Mouse (Mus musculus) kidney, postnatal 25 days (tissue): ENCODE results near the gene Arpc3.

Experiments used
- DNase-seq, 2 experiments: peaks; one replicate each; pipeline ENCODE4 v3.0.0; 2021; ENCODE audit warnings: mixed read lengths in 2 of 2

The Arpc3 gene

GRCm38 (mm10) chr5:122391786-122392180 lies at the start of gene Arpc3:
Arpc3 (plus strand) TSS chr5:122391878.
- DNase-seq = peak; percentile 93

GRCm38 (mm10) chr5:122342874-122343273 lies 48.8 kb upstream of the Arpc3 start:
- no peak for DNase-seq

DNA sequence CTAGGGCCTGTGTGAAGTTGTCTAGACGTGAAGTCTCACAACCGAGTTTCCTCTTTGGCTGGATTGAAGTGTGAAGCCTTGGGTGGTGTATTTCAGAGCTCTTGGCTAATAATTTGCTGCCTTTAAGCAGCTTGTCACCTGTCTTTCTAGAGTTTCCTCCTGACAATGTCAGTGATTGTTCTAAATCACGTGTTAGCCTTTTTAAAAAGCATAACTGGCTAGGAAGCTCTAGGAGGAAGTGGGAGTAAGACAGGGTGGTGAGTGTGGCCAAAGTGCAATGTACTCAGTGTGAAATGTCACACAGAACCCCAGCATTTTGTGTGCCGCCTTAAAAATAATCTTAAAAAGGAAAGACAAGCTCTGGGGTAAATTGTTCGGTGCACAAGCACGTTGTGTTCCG lies 47.9 kb upstream of the Arpc3 start:
- no peak for DNase-seq

DNA sequence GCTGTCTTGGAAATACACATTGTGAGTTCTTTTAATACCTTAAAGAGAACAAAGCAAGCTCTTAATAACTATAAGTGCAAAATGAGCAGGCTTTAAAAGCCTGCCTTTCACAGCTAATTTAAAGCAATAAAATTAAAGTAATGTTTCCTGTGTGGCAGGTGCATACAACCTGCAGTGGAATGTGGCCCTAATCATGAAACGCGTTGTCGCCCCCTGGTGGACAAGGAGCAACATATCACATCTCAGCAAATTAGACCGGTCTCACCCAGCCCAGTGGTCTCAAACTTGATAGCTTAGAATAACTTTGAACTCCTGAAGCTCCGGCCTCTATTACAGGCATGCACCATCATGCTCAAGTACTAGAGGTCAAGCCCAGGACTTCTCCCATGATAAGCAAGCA lies 47.4 kb upstream of the Arpc3 start:
- DNase-seq = peak; percentile 81 to 83

DNA sequence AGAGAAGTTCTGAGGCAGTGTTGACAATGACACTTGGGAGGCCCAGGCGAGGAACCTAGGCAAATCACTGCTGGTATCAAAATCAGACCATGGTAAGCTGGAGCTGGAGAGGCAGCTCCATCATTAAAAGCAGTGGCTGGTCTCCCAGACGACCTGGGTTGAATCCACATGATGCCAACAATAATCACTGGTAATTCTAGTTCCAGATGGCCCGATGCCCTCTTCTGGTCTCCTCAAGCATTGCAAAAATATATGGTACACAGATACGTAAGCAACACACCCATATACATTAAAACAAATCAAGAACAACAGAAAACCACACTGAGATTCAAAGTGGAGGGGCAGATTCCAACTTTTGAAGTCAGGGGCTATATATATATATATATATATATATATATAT lies 45.9 kb upstream of the Arpc3 start:
- DNase-seq = no peak

GRCm38 (mm10) chr5:122353807-122354491 lies 37.7 kb upstream of the Arpc3 start, which contains the start of the genes Rad9b and Vps29:
Rad9b (minus strand) TSS chr5:122354233.
Vps29 (plus strand) TSS chr5:122354369.
- DNase-seq = peak; percentile 99 to 100

DNA sequence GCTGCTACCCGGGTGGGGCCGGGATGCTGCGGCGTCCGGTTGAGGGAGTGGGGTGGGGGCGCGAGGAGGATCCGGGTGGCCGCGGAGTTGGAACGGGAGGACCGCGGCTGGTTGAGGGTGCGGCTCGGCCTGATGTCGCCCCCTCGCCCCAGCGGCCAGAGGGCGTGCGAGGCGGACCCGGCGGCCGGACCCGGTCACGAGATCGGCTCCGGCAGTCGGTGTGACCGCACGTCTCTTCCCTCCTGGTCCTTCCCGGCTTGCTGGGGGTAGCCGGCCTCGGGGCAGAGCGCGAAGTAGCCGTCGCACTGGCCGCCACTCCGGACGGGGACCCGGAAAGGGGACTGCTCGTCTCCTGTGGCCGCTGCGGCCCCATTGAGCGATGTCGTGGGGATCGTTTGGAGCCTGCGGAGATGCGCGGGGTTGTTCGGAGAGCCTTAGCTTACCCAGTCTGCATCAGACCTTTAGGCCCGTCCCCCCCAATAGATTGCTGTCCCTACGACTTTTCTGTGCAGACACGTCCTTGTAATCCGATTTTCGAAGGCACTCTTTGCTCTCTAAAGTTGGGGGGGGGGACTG lies 37.1 kb upstream of the Arpc3 start:
- DNase-seq = no peak

DNA sequence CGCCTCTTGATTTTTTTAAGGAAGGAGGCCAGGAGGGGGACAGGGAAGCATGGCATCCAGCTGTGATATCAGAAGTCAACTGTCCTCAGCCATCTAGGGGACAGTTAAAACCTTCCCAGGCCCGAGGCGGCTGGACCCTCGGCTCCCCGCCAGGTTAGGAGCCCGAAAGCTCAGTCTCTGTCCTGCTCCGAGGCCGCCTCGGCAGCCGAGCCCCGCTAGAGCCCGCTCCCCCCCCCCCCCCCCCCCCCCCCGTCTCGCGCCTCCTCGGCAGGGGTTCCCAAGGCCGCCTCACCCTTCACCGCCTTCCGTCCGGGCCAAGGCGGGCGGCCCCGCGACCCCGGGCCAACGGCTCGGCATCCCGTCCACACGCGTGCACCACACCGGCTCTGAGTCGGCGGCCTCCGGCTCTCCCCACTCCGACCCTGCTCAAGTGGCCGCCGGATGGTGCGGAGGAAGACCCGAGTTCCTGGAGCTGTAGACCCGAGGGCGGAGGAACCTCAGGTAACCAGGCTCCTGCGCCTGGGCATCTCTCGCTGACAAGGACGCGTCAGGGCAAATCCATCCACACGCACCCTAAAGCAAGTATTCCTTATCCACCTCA lies 20.0 kb upstream of the Arpc3 start, which contains the start of gene Gpn3:
TSS of gene Gpn3 (plus strand) at position 286 of the 601 bp plus-strand sequence.
- peak in 1 of 2 experiments; percentile 37 for DNase-seq

GRCm38 (mm10) chr5:122372192-122372769 lies 19.4 kb upstream of the Arpc3 start, which contains the start of gene Fam216a:
Fam216a (minus strand) TSS chr5:122372364.
- DNase-seq = peak; percentile 99

- DNase-seq = no peak
Observed at GRCm38 (mm10) chr5:122372878-122373277, 18.8 kb upstream of the Arpc3 start.

- DNase-seq = no peak
Observed at GRCm38 (mm10) chr5:122377101-122377833, 14.4 kb upstream of the Arpc3 start.

DNA sequence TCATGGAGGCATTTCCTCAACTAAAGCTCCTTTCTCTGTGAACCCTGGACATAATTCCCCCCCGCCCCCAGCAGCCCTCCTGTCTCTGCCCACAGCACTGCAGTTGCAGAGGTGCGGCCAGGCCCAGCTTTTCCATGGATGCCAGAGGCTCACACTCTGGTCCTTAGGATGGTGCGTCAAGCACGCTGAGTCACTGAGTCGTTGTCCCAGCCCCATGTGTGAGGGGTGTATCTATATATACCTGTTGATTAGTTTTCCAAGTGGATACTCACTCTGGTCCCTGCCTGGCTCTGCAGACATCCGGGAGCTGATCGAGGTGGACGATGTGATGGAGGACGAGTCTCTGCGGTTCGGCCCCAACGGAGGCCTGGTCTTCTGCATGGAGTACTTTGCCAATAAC lies 13.5 kb upstream of the Arpc3 start:
- no peak for DNase-seq

- peak; percentile 81 for DNase-seq
Observed at GRCm38 (mm10) chr5:122379374-122380155, 12.1 kb upstream of the Arpc3 start.

- no peak for DNase-seq
Observed at GRCm38 (mm10) chr5:122390006-122390405, 1.7 kb upstream of the Arpc3 start.

DNA sequence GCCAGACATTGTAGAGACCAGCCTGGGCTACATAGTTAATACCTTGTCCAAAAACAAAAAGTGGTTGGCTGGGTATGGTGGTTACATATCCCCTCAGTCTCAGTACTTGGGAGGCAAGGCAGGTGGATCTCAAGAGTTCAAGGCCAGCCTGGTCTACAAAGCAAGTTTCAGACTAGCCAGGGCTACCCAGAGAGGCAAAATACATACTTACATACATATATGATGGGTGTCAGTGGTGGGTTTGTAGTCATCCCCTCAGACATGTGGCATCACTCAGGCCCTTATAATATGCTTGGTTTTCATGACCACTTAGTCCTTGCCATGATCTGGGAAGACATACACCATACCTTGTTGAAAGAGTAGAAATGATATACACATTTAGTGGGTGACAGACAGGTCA lies 1.0 kb upstream of the Arpc3 start:
- DNase-seq = no peak

- no peak for DNase-seq
Observed at GRCm38 (mm10) chr5:122391178-122391785, 396 bp upstream of the Arpc3 start.

DNA sequence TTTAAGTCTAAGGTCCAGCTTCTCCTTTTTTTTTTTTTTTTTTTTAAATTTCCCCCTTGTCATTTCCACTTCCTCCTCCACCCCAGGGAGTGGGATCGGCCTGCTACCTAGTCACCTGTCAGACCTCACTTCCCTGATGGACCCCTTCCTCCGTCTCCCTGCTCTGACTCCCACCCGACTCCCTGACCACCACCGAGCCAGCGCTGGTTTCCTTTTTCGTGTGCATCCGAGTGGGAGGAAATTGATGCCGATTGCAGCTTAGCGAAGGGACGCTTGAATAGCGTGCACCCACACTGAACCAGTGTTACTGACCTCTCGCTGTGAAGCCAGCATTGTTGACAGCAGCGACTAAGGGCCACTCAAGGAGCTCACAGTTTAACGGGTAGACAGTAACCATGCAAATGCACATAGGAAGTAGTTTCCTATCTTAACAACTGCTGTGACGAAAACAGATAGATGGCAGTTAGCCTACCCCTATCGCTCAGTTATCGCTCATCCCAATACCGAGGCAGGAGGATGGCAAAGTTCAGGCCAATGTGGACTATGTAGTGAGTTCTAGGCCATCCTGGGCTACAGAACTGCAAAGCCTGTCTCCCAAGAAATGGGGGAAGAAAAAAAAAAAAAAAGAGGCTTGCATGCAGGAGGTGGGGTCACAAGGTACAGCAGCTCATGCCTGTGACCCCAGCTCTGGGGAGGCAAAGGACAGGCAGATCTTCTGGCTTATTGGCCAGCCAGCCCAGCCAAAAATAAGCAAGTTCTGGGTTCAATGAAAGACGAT lies 738 bp downstream of the Arpc3 start:
- DNase-seq = peak; percentile 19 to 62

DNA sequence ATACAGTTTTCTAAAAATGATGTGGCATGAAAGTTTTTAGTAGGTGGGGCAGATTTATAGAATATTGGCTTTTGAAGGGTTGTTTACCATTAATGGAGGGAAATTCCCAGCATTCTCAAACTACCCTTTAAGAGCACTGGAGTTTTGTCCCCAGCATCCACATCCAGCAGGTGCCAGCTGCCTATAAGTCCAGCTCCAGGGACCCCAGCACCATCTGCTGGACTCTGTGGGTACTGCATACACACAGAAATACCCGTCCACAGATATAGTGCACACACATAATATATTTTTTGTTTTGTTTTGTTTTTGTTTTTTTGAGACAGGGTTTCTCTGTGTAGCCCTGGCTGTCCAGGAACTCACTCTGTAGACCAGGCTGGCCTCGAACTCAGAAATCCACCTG lies 2.2 kb downstream of the Arpc3 start:
- DNase-seq = peak; percentile 83 to 90

DNA sequence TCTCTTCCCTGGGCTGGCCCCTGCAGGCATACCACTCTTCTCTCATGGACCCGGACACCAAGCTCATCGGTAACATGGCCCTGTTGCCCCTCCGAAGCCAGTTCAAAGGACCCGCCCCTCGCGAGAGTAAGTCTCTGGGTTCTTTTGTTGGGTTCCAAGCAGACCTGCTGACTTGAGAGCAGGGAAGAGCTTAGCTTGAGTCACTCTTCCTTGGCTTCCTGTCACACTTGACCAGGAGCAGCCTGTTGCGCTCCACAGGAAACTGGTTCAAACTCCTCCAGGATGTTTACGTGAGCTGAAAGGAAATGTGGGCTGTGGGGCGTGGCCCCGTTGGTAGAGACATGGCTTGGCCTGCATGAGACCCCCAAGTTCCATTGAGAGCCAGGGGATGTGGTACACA lies 5.1 kb downstream of the Arpc3 start:
- peak; percentile 74 to 85 for DNase-seq

DNA sequence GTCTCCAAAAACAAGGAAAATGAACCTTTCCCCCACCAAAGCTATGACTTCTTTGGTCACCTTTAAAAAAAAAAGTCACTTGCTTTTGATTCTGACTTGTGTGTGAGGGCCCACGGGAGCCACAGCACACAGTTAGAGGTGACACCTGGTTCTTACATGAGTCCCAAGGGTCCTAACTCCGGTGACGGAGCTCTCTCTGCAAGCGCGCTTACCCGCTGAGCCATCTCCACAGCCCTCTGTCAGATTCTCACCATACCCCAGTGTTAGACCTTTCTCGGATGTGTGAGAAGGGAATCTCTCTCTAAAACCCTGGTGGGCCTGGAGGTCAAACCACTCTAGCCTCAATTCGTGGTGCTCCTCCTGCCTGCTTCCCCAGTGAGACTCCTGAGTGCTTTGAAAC lies 5.8 kb downstream of the Arpc3 start:
- no peak for DNase-seq

GRCm38 (mm10) chr5:122399871-122400270 lies 8.2 kb downstream of the Arpc3 start:
- DNase-seq = no peak
